19 mouse cellular contexts compared by ENCODE assay signal in genomic region chr2:181752626-181753025, GRCm38 (mm10). TPM values are rescaled to one million over a fixed set of nuclear protein-coding genes. Genes with fewer than 3 reads are reported as not detected.
"Had no signal": no experiment of that assay in that cellular context is flagged by ENCODE, and none has a peak within 500 bp of the region (broad histone marks: within the 10 kb centered on the region; RNA-seq: fewer than 3 reads in every experiment).

No protein-coding gene starts in this region.

- H3K4me3 ChIP-seq: left cerebral cortex, adult 2 months; limb, embryonic 12.5 days; midbrain, embryonic 13.5 days; stomach, embryonic 15.5 days had no signal

- H3K27me3 ChIP-seq: limb, embryonic 12.5 days; midbrain, embryonic 13.5 days; stomach, embryonic 15.5 days had no signal

- H3K36me3 ChIP-seq: limb, embryonic 12.5 days; midbrain, embryonic 13.5 days; stomach, embryonic 15.5 days had no signal

- H3K27ac ChIP-seq: left cerebral cortex, adult 2 months; limb, embryonic 12.5 days; liver, embryonic 14.5 days; midbrain, embryonic 13.5 days; stomach, embryonic 15.5 days had no signal

- H3K4me2 ChIP-seq: limb, embryonic 12.5 days; midbrain, embryonic 13.5 days; stomach, embryonic 15.5 days had no signal

- ATAC-seq: lung, postnatal 0 days; midbrain, embryonic 13.5 days had no signal

- DNase-seq: kidney, postnatal 25 days; liver; lung, adult 2 months; lung, postnatal 36 days; right cerebral cortex, postnatal 14 days; thymus, postnatal 4 days had no signal

- H3K9ac ChIP-seq: limb, embryonic 12.5 days; liver, embryonic 14.5 days; midbrain, embryonic 13.5 days; stomach, embryonic 15.5 days had no signal

- H3K9me3 ChIP-seq: limb, embryonic 12.5 days; midbrain, embryonic 13.5 days; stomach, embryonic 15.5 days had no signal

- H3K4me1 ChIP-seq: limb, embryonic 12.5 days; midbrain, embryonic 13.5 days; stomach, embryonic 15.5 days had no signal

RNA-seq across cellular contexts. Expression of gene Myt1, which starts 10.5 kb away (rescaled TPM):
- total RNA-seq: megakaryocyte progenitor cell, adult 5-6 weeks had no signal
- polyA plus RNA-seq: lung, adult 2 months; lung, postnatal 0 days; spleen, adult 2 months had no signal

RNA-seq across cellular contexts. Expression of gene Oprl1, which starts 37.8 kb away (rescaled TPM):
- total RNA-seq: megakaryocyte progenitor cell, adult 5-6 weeks had no signal

RNA-seq across cellular contexts. Expression of gene Lkaaear1, which starts 54.4 kb away (rescaled TPM):
- total RNA-seq: layer of hippocampus, postnatal 25 days; left cerebral cortex, adult 2 months; left cerebral cortex, postnatal 25 days; megakaryocyte progenitor cell, adult 5-6 weeks; midbrain, postnatal 0 days had no signal
- polyA plus RNA-seq: kidney, embryonic 16.5 days; limb, embryonic 12.5 days; liver, embryonic 14.5 days; lung, adult 2 months; lung, postnatal 0 days; midbrain, embryonic 13.5 days; midbrain, postnatal 0 days; neural tube, embryonic 14.5 days; spleen, adult 2 months; stomach, embryonic 15.5 days had no signal
